Mouse (Mus musculus) ES-E14 (cell line): ENCODE measurements around the gene Gng7. TPM values are rescaled to one million over a fixed set of nuclear protein-coding genes. Genes with fewer than 3 reads are reported as not detected.
"Not testable (repeated sequence)": the region's sequence is repeated elsewhere in the genome, so short reads cannot be mapped to it uniquely, and the experiment has no call there.

ENCODE experiments used
- DNase-seq: peaks from one replicate; pipeline ENCODE4 v3.0.0-alpha.2; 2013; ENCODE audit warnings: low read depth, low spot score
- H3K27ac ChIP-seq: 2 replicates; pipeline ENCODE4 v1.5.1; 2012; ENCODE audit warnings: low read depth, mild to moderate bottlenecking, low read length, moderate library complexity, mixed read lengths; ENCODE audit not compliant: poor library complexity, insufficient read depth, severe bottlenecking
- H3K36me3 ChIP-seq: 2 replicates; pipeline ENCODE4 v1.6.1; 2012; ENCODE audit warnings: mild to moderate bottlenecking, low read length, moderate library complexity, mixed read lengths; ENCODE audit not compliant: control insufficient read depth, poor library complexity, insufficient read depth, severe bottlenecking
- H3K4me1 ChIP-seq, 2 experiments: fragments of 150-350 bp in 1 of 2; sonication (generic) in 1 of 2; 2 replicates each; pipeline ENCODE4 v1.6.1; 2012; ENCODE audit warnings: low read length in 2 of 2, mild to moderate bottlenecking in 1 of 2, mixed read lengths in 1 of 2; ENCODE audit not compliant: control insufficient read depth in 2 of 2, insufficient read depth in 2 of 2, poor library complexity in 1 of 2
- H3K4me3 ChIP-seq, 2 experiments: fragments of 150-350 bp in 1 of 2; sonication (generic) in 1 of 2; 2 replicates each; pipeline ENCODE4 v1.5.1; 2012; ENCODE audit warnings: low read length in 2 of 2, low read depth in 1 of 2, mild to moderate bottlenecking in 1 of 2, mixed read lengths in 1 of 2; ENCODE audit not compliant: insufficient read depth in 1 of 2, poor library complexity in 1 of 2, severe bottlenecking in 1 of 2
- H3K9ac ChIP-seq: 2 replicates; pipeline ENCODE4 v1.6.1; 2012; ENCODE audit warnings: low read depth, mild to moderate bottlenecking, low read length, mixed read lengths; ENCODE audit not compliant: poor library complexity, insufficient read depth, severe bottlenecking
- H3K9me3 ChIP-seq: fragments of 150-350 bp; sonication (generic); 2 replicates; pipeline ENCODE4 v1.6.1; 2012; ENCODE audit warnings: low read depth, mild to moderate bottlenecking, low read length; ENCODE audit not compliant: control insufficient read depth, insufficient read depth
- CHD2 ChIP-seq: IDR thresholded peaks from 2 replicates; pipeline ENCODE4 v1.6.1; 2014; ENCODE audit warnings: mild to moderate bottlenecking, low read depth, low read length, inconsistent platforms
- HCFC1 ChIP-seq: IDR thresholded peaks from 2 replicates; pipeline ENCODE4 v1.6.1; 2012; ENCODE audit warnings: low read length, inconsistent platforms, borderline replicate concordance; ENCODE audit not compliant: insufficient read depth
- MAFK ChIP-seq: IDR thresholded peaks from 2 replicates; pipeline ENCODE4 v1.6.1; 2014; ENCODE audit warnings: mild to moderate bottlenecking, low read depth, low read length, inconsistent platforms; ENCODE audit not compliant: insufficient read depth
- ZC3H11A ChIP-seq: IDR thresholded peaks from 2 replicates; pipeline ENCODE4 v1.6.1; 2012; ENCODE audit warnings: low read depth, mild to moderate bottlenecking, inconsistent platforms, low read length, borderline replicate concordance
- ZNF384 ChIP-seq: IDR thresholded peaks from 2 replicates; pipeline ENCODE4 v1.6.1; 2012; ENCODE audit warnings: low read depth, low read length, inconsistent platforms
- in situ Hi-C, 2 experiments: fragments of 600-800 bp; cut with MboI; formaldehyde crosslinking; loops; one replicate each; pipeline ENCODE4 v1.15.1; 2025; ENCODE audit warnings: low sequenced_read_pairs in 2 of 2, inconsistent platforms in 1 of 2; ENCODE audit not compliant: unreplicated experiment in 2 of 2
- total RNA-seq: library from RNA; depleted of rRNA; stranded (reverse); fragments of 300-350 nt; gene quantifications from 2 replicates; pipeline ENCODE4 v1.2.3, GENCODE M21; 2012; rRNA removed

Gene Gng7
- 0.79 and 0.94 TPM in 2 replicates for total RNA-seq

- in situ Hi-C loops, result no loop called here
- no peak within 1 kb of the TSS for H3K27ac ChIP-seq
Measured at GRCm38 (mm10) chr10:81014393-81015384, at the start of gene Gng7. Gene Gng7 (minus strand): TSS chr10:81014945.

GRCm38 (mm10) chr10:81064519-81064918 lies 49.8 kb upstream of the Gng7 start:
- H3K36me3 ChIP-seq, in situ Hi-C loops, DNase-seq: not testable (repeated sequence)

More at GRCm38 (mm10) chr10:81014393-81015384, at the start of gene Gng7:
- H3K4me1 ChIP-seq, result peaks cover 2 to 16% of the 10 kb centered on the region in 2 experiments; a peak in 2 of 4 replicates
- H3K9ac ChIP-seq, result peak within 1 kb of the TSS; percentile 63
- no peaks in the 10 kb centered on the region for H3K36me3 ChIP-seq
- H3K4me3 ChIP-seq, result peak within 1 kb of the TSS; percentile 56 to 63
- TF ChIP-seq MAFK (no peak), CHD2 (no peak), HCFC1 (no peak), ZC3H11A (no peak)
- DNase-seq, result peak; percentile 98
- no peaks in the 10 kb centered on the region for H3K9me3 ChIP-seq

DNA sequence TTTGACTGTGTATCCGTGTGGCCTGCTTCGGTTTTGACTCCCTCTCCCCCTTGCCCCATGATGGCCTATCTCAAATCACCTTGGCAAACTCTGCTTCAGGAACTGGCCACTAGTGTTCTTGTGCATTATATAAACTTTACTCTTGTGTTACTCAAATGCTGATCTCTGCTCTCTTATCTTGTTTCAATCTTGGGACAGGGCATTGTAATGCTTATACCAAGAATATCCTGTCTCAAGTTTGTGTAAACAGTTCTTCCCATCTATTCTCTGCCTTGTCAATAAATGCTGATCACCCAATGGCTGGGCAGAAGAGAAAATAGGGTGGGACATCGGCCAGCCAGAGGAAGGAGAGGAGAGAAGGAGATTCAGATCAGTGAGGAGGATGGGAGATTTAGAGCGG lies 48.0 kb upstream of the Gng7 start:
- DNase-seq, result no peak
- Histone ChIP-seq H3K36me3 (no peaks in the 10 kb centered on the region; the same call in 1 of the 2 replicates), H3K4me1 (peaks cover 0 to 10% of the 10 kb centered on the region in 2 experiments; a peak in 1 of 4 replicates), H3K4me3 (no peak overlapping the region), H3K9me3 (no peaks in the 10 kb centered on the region), H3K27ac (peak overlapping the region; percentile 48; the same call in 1 of the 2 replicates), H3K9ac (no peak overlapping the region)
- in situ Hi-C loops, result no loop called here
- TF ChIP-seq HCFC1 (no peak), MAFK (no peak), CHD2 (no peak), ZC3H11A (no peak), ZNF384 (no peak)

More at GRCm38 (mm10) chr10:81064519-81064918, 49.8 kb upstream of the Gng7 start:
- not testable (repeated sequence) for H3K9ac ChIP-seq, H3K4me1 ChIP-seq, H3K4me3 ChIP-seq, H3K27ac ChIP-seq, H3K9me3 ChIP-seq

DNA sequence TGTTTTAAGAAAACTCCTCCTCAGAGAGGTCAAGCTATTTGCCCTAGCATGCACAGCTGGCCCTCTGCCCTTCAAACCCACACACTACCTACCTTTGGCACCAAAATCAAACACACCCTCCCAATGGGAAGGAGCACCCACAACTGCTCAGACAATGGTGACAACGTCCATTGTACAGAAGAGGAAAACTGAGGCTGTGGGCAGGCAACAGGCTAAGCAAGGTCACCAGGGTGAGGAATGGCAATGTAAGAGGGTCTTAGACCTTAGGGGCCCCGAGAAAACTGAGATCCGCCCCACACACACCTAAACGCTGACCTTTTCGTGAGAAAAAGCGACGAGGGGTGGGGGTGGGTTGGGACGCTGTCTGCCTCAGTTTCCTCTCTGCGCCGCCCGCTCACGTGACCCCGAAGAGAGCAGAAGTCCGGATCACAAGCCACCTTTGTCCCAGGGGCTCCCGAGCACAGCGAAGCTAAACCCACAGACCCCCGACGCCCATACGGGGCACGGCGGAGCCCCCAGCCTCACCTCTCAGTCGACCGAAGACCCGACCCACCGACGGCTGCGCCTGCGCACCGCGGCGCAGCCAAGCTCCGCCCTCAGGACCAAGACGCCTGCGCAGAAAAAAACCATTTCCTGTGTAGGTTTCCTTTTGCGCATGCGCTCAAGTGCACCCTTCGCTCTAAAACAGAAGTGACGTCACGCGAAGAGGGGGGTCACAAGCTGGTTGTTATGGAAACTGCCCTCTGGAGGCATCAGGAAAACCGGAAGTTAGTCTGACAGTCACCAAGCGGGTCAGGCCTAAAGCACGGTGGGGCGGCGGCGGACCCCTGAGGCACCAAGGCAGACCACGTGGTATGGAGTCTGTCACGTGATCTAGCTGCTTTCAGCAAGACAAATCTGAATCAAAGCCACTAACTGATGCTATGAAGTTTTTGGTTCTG lies 45.1 kb upstream of the Gng7 start, which contains the start of gene Sgta:
Sgta (minus strand) TSS at position 579 of the 941 bp plus-strand sequence.
- TF ChIP-seq CHD2 (no peak), HCFC1 (no peak), ZNF384 (peak; percentile 81)
- in situ Hi-C loops, result no loop called here
- H3K36me3 ChIP-seq, result no peaks in the 10 kb centered on the region; the same call in 1 of the 2 replicates
- H3K9me3 ChIP-seq, result no peaks in the 10 kb centered on the region
- no peak within 1 kb of the TSS for H3K27ac ChIP-seq
- peak within 1 kb of the TSS; percentile 75 to 79 for H3K4me3 ChIP-seq
- peaks cover 0 to 10% of the 10 kb centered on the region in 2 experiments; a peak in 1 of 4 replicates for H3K4me1 ChIP-seq
- H3K9ac ChIP-seq, result peak within 1 kb of the TSS; percentile 89
- peak; percentile 99 for DNase-seq
